In the genomic region with DNA sequence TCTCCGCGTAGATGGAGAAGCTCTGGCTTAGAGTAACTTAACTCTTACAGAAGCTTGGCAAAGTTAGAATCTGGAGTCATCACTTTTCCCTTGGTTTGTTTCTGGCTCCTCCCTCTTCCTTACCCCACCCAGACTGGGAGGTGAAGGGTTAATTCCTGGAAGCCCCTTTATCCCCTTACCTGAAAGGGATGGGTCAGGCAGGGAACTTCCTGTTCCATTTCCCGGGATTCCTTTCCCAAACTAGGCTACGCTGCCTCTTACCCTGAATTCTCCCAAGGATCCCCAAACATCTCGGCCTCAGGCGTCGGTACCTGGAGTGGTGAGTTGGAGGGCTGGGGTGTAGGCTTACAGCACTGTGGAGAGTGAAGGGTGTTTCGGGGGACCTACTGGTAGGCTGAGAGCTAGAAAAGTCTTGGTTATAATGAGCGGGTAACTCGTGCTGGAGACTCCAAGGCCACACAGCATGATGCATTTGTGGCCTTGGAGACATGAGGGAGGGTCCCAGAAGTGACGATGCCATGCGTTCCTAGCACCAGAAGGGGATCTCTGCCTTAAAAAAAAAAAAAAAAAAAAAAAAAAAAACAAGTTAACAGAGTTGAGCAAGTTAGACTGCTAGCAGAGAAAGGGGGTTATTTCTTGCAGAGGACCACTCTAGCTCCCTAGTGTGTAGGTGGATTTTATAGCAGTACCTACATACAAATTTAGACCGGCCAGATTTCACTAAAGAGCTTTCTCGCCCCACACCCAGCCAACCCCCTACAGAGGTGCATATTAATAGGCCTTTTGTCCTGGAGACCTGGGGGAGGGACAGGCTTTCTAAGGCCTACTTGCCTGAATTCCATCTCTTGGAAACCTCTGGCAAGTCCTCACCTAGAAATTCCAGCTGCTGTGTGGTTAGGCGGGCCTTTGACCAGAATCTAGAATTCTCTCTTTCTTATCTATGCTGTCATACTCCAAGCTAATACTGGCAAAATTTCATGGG, we compare ENCODE assay signal across 7 mouse cellular contexts. TPM values are rescaled to one million over a fixed set of nuclear protein-coding genes. Genes with fewer than 3 reads are reported as not detected.
DNase-seq lines count a peak whose midpoint lies in the region; ATAC-seq and TF ChIP-seq lines count a peak whose summit lies in the region.

Gene Zscan10 (plus strand): TSS at position 216 of the 982 bp plus-strand sequence.

- 0 out of 2 replicates have a peak, but pooled peaks cover 4% of the 10 kb centered on the region for H3K4me1 ChIP-seq in kidney, postnatal 0 days (replicated peaks; ENCODE audit: insufficient read depth, low read length)
- peaks cover 39% of the 10 kb centered on the region for H3K4me1 ChIP-seq in embryonic facial prominence, embryonic 10.5 days
- H3K4me1 ChIP-seq in hindbrain, embryonic 15.5 days (replicated peaks): peaks cover 15% of the 10 kb centered on the region
- peaks cover 3% of the 10 kb centered on the region; the same call in 1 of the 2 replicates for H3K4me1 ChIP-seq in midbrain, embryonic 15.5 days

- no peak for TF ChIP-seq CTCF in kidney, postnatal 0 days (IDR thresholded peaks at IDR 0.05; ENCODE audit: low read depth)

- WGBS in kidney, postnatal 0 days: 62% methylated on average over 15 of the region's 15 CpGs
- 25% methylated on average over 15 of the region's 15 CpGs for WGBS in embryonic facial prominence, embryonic 10.5 days
- 29% methylated on average over 15 of the region's 15 CpGs for WGBS in hindbrain, embryonic 15.5 days
- 31% methylated on average over 15 of the region's 15 CpGs for WGBS in midbrain, embryonic 15.5 days

- no peak for ATAC-seq in kidney, postnatal 0 days (replicated peaks; ENCODE audit: low FRiP score, low read depth)
- ATAC-seq in hindbrain, embryonic 15.5 days (ENCODE audit: low FRiP score, low read depth): no peak
- ATAC-seq in midbrain, embryonic 15.5 days (replicated peaks): no peak

- H3K9ac ChIP-seq in kidney, postnatal 0 days (ENCODE audit: low read depth, low read length): no peak within 1 kb of the TSS
- H3K9ac ChIP-seq in hindbrain, embryonic 15.5 days: no peak within 1 kb of the TSS
- H3K9ac ChIP-seq in midbrain, embryonic 15.5 days: no peak within 1 kb of the TSS

- H3K9me3 ChIP-seq in kidney, postnatal 0 days (replicated peaks; ENCODE audit: low read length): no peaks in the 10 kb centered on the region
- H3K9me3 ChIP-seq in embryonic facial prominence, embryonic 10.5 days: no peaks in the 10 kb centered on the region
- H3K9me3 ChIP-seq in hindbrain, embryonic 15.5 days: no peaks in the 10 kb centered on the region
- H3K9me3 ChIP-seq in midbrain, embryonic 15.5 days: no peaks in the 10 kb centered on the region

- no peaks in the 10 kb centered on the region for H3K27me3 ChIP-seq in kidney, postnatal 0 days (ENCODE audit: insufficient read depth, low read length)
- H3K27me3 ChIP-seq in embryonic facial prominence, embryonic 10.5 days (replicated peaks; ENCODE audit: low read depth, poor library complexity, severe bottlenecking): no peaks in the 10 kb centered on the region
- no peaks in the 10 kb centered on the region for H3K27me3 ChIP-seq in hindbrain, embryonic 15.5 days
- no peaks in the 10 kb centered on the region for H3K27me3 ChIP-seq in midbrain, embryonic 15.5 days (replicated peaks)

- H3K4me3 ChIP-seq in kidney, postnatal 0 days (replicated peaks; ENCODE audit: low read depth, low read length): peak within 1 kb of the TSS; percentile 40; the same call in 1 of the 2 replicates
- H3K4me3 ChIP-seq in embryonic facial prominence, embryonic 10.5 days: peak within 1 kb of the TSS; percentile 58
- H3K4me3 ChIP-seq in hindbrain, embryonic 15.5 days: no peak within 1 kb of the TSS
- H3K4me3 ChIP-seq in midbrain, embryonic 15.5 days: 0 out of 2 replicates have a peak within 1 kb of the TSS, but pooled peaks have one; percentile 44

- H3K36me3 ChIP-seq in kidney, postnatal 0 days (ENCODE audit: insufficient read depth, low read length): no peaks in the 10 kb centered on the region
- H3K36me3 ChIP-seq in embryonic facial prominence, embryonic 10.5 days (replicated peaks): no peaks in the 10 kb centered on the region
- H3K36me3 ChIP-seq in hindbrain, embryonic 15.5 days: no peaks in the 10 kb centered on the region
- H3K36me3 ChIP-seq in midbrain, embryonic 15.5 days (replicated peaks): no peaks in the 10 kb centered on the region

- peak within 1 kb of the TSS; percentile 56 for H3K4me2 ChIP-seq in kidney, postnatal 0 days (ENCODE audit: low read length)
- peak within 1 kb of the TSS; percentile 74; the same call in 1 of the 2 replicates for H3K4me2 ChIP-seq in hindbrain, embryonic 15.5 days
- H3K4me2 ChIP-seq in midbrain, embryonic 15.5 days: peak within 1 kb of the TSS; percentile 55

- peak within 1 kb of the TSS; percentile 90; the same call in 1 of the 2 replicates for H3K27ac ChIP-seq in kidney, postnatal 0 days
- peak within 1 kb of the TSS; percentile 90; the same call in 1 of the 2 replicates for H3K27ac ChIP-seq in embryonic facial prominence, embryonic 10.5 days (replicated peaks)
- no peak within 1 kb of the TSS for H3K27ac ChIP-seq in hindbrain, embryonic 15.5 days (replicated peaks)
- no peak within 1 kb of the TSS for H3K27ac ChIP-seq in midbrain, embryonic 15.5 days

- DNase-seq in kidney, postnatal 0 days (ENCODE audit: low spot score): no peak
- no peak for DNase-seq in kidney, adult 18-20 months
- no peak for DNase-seq in embryonic facial prominence, embryonic 10.5 days (ENCODE audit: low spot score)
- no peak for DNase-seq in T-cell, adult 2 months (ENCODE audit: low spot score)
- DNase-seq in cerebellum, adult 11 months: no peak

RNA-seq across cellular contexts. Expression of gene Zscan10, which starts in this region (rescaled TPM):
- not detected in 2 replicates for polyA plus RNA-seq in kidney, postnatal 0 days (2015; fragmentation: Nextera tagmentation; extraction: Ambion mirVana)
- 0.71 and 1.0 TPM in 2 replicates for polyA plus RNA-seq in embryonic facial prominence, embryonic 10.5 days (2016; fragmentation: Nextera tagmentation; extraction: Ambion mirVana)
- polyA plus RNA-seq in hindbrain, embryonic 15.5 days (2015; fragmentation: Nextera tagmentation; extraction: Ambion mirVana): 0.05 and 0.25 TPM in 2 replicates
- polyA plus RNA-seq in midbrain, embryonic 15.5 days (2015; fragmentation: Nextera tagmentation; extraction: Ambion mirVana): not detected in 2 replicates

Comparison
In these comparisons a context has a peak if more than half of its experiments do, and no peak if none do; other contexts are left out.
1. H3K27ac ChIP-seq: peak in kidney, postnatal 0 days (single experiment) and embryonic facial prominence, embryonic 10.5 days (single experiment); none in hindbrain, embryonic 15.5 days (single experiment) and midbrain, embryonic 15.5 days (single experiment).
2. Peak in every context shown above with its lines, with median percentiles within 50 percentile points of each other: H3K4me2 ChIP-seq.